Mouse (Mus musculus) kidney, postnatal 14 days (tissue): Measurements from ENCODE around the gene Gm10563.
"Not testable (repeated sequence)": the region's sequence is repeated elsewhere in the genome, so short reads cannot be mapped to it uniquely, and the experiment has no call there.

Source experiments
- DNase-seq: peaks from one replicate; pipeline ENCODE4 v3.0.0; 2022; ENCODE audit warnings: mixed read lengths

The Gm10563 gene

GRCm38 (mm10) chr4:155595777-155596176, 49.4 kb downstream of the Gm10563 start:
- no peak for DNase-seq

- DNase-seq = no peak
Measured at GRCm38 (mm10) chr4:155593780-155594179, 51.4 kb downstream of the Gm10563 start.

- DNase-seq = no peak
Measured at GRCm38 (mm10) chr4:155591012-155591719, 54.0 kb downstream of the Gm10563 start.

- DNase-seq = no peak
Measured at GRCm38 (mm10) chr4:155589356-155589755, 55.9 kb downstream of the Gm10563 start.

- no peak for DNase-seq
Measured at GRCm38 (mm10) chr4:155582279-155582905, 62.8 kb downstream of the Gm10563 start.

GRCm38 (mm10) chr4:155580420-155580819, 64.8 kb downstream of the Gm10563 start:
- peak; percentile 60 for DNase-seq

- DNase-seq = peak; percentile 69
Measured at GRCm38 (mm10) chr4:155578336-155579125, 66.7 kb downstream of the Gm10563 start.

- DNase-seq = no peak
Measured at GRCm38 (mm10) chr4:155577741-155578140, 67.5 kb downstream of the Gm10563 start.

- no peak for DNase-seq
Measured at GRCm38 (mm10) chr4:155577132-155577531, 68.1 kb downstream of the Gm10563 start.

GRCm38 (mm10) chr4:155575521-155575920, 69.7 kb downstream of the Gm10563 start:
- DNase-seq = no peak

- DNase-seq = no peak
Measured at GRCm38 (mm10) chr4:155574931-155575330, 70.3 kb downstream of the Gm10563 start.

GRCm38 (mm10) chr4:155573876-155574275, 71.3 kb downstream of the Gm10563 start:
- no peak for DNase-seq

GRCm38 (mm10) chr4:155573155-155573554, 72.1 kb downstream of the Gm10563 start:
- DNase-seq = no peak

- no peak for DNase-seq
Measured at GRCm38 (mm10) chr4:155571442-155571841, 73.8 kb downstream of the Gm10563 start.

GRCm38 (mm10) chr4:155570315-155570714, 74.9 kb downstream of the Gm10563 start:
- not testable (repeated sequence) for DNase-seq

- DNase-seq = no peak
Measured at GRCm38 (mm10) chr4:155569818-155570217, 75.4 kb downstream of the Gm10563 start.

GRCm38 (mm10) chr4:155568632-155569370, 76.4 kb downstream of the Gm10563 start:
- DNase-seq = no peak

GRCm38 (mm10) chr4:155568170-155568569, 77.0 kb downstream of the Gm10563 start:
- no peak for DNase-seq

GRCm38 (mm10) chr4:155566555-155566954, 78.7 kb downstream of the Gm10563 start:
- no peak for DNase-seq
